Mouse (Mus musculus) adipose tissue, adult 10 weeks (tissue): ENCODE measurements around the gene Axin2. TPM values are rescaled to one million over a fixed set of nuclear protein-coding genes. Genes with fewer than 3 reads are reported as not detected.

Source experiments
- polyA plus RNA-seq: library from polyadenylated mRNA; stranded (reverse); fragments of 350-450 nt; fragmentation: Illumina TruSeq; extraction: RNeasy Lipid Tissue Mini Kit (QIAGEN cat#74804); gene quantifications from one replicate; pipeline ENCODE4 v1.2.3, GENCODE M21; 2014; ENCODE audit warnings: low read depth, low replicate concordance

The Axin2 gene
- polyA plus RNA-seq: 28.6 TPM

GRCm38 (mm10) chr11:108920158-108920635, at the start of gene Axin2:
Axin2 (plus strand) TSS chr11:108920349.

Other genes starting within 250 kb of the Axin2 start
- gene E030025P04Rik, start 224.0 kb downstream of the Axin2 start, polyA plus RNA-seq: 0.40 TPM